Mouse (Mus musculus) adrenal gland, postnatal 10 days (tissue): Measurements from ENCODE around the gene Cfp. TPM values are rescaled to one million over a fixed set of nuclear protein-coding genes. Genes with fewer than 3 reads are reported as not detected.

ENCODE experiments used
- DNase-seq: peaks from one replicate; pipeline ENCODE4 v3.0.0; 2021; ENCODE audit warnings: mixed read lengths
- long read RNA-seq, 2 experiments: library from polyadenylated mRNA; stranded (forward); transcript quantifications; one replicate each; pipeline ENCODE4 v2.0.0; 2021
- total RNA-seq, 2 experiments: library from RNA; stranded (reverse); gene quantifications; 2 replicates each; pipeline ENCODE4 v1.2.3; 2021

Gene Cfp
- 10 to 100 TPM; 18.5 to 19.1 TPM for total RNA-seq
- long read RNA-seq, experiment 1, transcript Cfp-201 (9 exons, 1,636 nt): major isoform, 19 of 31 reads
- long read RNA-seq, experiment 1, partial matches to known transcripts: 9 of 31 reads
- long read RNA-seq, experiment 1, other reads (novel, unspliced or antisense): 3 of 31 reads
- long read RNA-seq, experiment 2, partial matches to known transcripts: 0 of 4 reads
- long read RNA-seq, experiment 2, other reads (novel, unspliced or antisense): 1 of 4 reads

DNA sequence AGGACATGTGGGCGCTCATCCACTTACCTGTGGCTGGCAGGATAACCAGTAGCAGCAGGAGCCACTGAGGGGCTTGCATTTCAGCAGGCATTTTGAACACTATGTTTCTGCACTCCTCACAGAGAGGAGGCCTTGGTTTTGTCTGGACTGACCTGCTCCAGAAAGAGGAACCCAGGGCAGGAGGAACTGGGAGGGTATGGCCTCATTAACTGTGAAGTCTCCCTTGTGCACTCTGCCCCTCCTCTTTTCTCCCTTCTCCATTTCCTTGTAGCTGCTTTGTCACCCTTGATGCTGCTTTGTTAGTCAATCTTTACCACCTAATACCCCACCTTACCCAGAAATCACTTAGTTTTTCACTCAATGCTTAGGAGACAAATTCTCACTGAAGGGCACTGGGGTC is at the start of gene Cfp:
TSS of gene Cfp (minus strand) at position 192 of the 400 bp plus-strand sequence.
- no peak for DNase-seq

- no peak for DNase-seq
These were observed 49.5 kb upstream of the Cfp start for GRCm38 (mm10) chrX:20980901-20981300.

DNA sequence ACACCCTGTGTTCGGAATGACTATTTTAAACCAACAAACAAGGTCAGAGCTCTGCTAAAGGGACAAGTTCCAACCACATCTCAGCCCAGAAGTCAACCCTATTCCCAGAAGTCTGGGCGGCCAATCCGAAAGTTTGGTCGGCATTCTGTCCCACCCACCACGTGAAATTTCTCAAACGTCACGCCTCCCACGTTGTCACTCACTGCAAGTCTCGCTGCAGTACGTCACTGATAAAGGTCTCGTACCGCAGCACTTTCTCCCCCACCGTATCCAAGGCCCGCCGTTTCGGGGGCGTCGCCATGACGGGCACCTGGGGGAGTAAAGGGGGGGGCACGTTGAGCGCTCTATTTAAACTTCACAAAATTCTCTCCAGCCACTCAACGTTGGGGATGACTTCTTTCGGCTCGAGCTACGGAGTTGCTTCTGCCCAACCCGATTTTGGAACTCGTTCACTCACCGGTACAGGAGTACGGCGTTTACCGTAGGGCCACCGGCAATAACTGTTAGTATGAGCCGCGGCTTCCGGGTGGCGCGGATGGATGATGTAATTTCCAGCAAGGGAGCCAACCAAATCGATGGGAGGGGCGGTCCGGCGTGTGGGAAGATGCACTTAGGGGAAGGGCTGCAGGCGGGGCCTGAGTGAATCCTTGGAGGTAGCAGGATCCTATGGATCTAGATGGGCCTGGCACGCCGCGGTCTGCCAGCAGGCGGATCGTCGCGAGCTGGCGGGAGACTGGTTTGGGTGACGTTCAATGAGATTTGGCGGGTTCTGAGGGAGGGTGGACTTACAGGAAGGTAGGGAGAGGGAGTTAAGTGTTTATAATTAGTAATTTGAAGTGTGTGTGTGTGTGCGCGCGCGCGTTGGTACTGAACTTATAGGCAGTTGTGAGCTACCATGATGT is 30.4 kb upstream of the Cfp start, which contains the start of gene Uxt:
TSS of gene Uxt (minus strand) at position 541 of the 902 bp plus-strand sequence.
- DNase-seq: peak; percentile 90

DNA sequence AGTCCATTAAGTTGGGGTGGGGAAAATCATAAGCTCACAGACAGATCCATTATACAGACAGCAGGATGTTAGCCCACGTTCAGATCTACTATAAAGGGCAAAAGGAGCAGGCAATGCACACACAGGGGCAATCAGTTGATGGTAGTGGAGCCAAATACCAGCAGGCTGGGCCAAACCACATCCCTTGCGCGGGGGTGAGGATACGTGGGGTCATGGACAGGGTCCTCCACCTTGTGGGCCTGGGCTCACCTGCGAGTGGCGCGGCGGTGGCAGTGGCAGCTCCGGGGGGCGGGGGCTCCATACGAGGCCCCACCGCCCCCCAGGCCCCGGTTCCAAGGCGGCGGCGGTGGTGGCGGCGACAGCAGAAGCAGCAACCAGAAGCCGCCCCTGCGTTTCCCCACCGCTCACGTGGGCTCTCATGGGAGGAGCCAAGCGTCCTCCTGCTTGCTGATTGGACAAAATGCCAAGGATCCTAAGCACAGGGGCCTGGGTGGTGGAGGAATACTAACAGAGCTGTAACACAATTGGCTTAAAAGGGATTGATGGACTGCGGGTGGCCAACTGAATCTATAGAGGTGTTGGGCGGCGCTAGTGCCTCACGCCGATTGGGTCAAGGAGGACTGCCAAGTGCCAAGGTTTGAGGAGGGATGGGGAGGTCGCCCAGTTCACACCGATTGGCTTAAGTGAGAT is 19.0 kb upstream of the Cfp start, which contains the start of gene Elk1:
TSS of gene Elk1 (minus strand) at position 418 of the 690 bp plus-strand sequence.
- DNase-seq: peak; percentile 86

GRCm38 (mm10) chrX:20946055-20946454 is 14.7 kb upstream of the Cfp start:
- peak; percentile 56 for DNase-seq

DNA sequence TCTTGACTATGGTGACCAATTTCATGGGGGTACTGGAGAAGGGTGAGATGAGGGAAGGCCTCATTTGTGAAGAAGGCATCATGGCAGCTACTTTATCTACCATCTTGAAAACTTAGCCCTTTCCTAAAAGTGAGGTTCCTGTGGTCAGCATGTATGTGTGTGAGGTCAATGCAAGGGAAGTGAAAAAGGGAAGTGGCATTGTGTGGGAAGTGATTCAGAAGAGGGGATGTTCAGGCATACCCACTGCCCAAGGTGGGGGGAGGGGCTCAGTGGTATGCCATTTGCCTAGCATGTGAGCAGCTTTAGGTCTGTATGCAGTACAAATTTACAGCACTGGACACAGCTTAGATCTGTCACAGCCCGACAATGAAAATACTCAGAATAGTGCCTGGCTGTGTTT is 608 bp upstream of the Cfp start:
- no peak for DNase-seq

DNA sequence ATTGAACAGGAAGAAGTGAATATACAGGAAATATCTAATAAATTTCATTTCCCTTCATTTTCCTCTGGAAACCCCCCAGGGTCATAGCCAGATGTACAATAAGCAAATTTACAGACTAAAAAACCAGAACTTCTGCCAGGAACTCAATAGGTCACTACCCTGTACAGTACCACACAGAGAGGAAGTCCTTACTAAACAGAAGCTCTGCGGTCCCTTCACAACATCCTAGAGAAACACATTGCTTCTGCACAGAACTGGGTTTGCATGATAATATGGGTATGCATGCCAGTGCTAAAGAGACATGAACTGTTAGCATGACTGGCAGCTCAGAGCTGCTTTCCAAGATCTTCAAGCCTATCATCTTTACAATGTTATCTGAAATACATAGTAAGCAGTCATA is 1.5 kb downstream of the Cfp start:
- DNase-seq: no peak

DNA sequence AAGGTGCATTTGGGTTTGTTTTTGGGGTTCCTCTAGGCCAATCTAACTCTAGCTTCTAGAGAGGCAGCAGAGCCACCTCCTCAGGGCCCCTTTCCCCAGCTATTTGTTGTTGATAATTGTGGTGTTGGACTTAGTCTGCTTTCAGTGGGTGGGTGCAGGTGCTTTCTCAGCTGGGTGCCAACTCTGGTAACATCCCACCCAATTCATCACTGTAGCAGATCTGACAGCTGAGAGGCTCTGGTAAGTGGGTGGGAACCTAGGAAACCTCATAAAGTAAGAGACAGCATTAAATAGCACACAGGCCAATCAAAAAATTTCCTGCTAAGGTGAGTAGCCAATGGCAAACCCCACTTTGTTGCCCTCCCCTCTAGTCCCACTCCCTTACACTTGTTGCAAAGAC is 6.4 kb downstream of the Cfp start:
- no peak for DNase-seq

- DNase-seq: no peak
These were observed 7.8 kb downstream of the Cfp start for GRCm38 (mm10) chrX:20923506-20923905.

DNA sequence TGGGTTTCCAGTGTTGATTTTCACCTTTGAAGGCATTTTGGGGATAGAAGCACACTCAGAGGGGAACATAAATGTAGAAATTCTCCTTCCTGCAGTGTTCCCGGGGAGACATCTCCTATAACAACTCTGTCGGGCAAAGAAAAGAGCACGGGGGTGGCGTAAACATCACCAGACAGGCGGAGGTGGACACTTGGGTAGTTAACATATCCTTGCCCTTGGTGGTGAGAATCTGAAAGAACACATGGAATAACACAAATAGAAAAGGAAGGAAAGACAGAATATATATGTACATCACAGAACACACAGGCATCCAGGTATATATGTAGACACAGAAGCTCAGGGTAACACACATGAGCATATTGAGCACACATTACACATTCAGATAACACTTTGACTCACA is 10.0 kb downstream of the Cfp start:
- no peak for DNase-seq

DNA sequence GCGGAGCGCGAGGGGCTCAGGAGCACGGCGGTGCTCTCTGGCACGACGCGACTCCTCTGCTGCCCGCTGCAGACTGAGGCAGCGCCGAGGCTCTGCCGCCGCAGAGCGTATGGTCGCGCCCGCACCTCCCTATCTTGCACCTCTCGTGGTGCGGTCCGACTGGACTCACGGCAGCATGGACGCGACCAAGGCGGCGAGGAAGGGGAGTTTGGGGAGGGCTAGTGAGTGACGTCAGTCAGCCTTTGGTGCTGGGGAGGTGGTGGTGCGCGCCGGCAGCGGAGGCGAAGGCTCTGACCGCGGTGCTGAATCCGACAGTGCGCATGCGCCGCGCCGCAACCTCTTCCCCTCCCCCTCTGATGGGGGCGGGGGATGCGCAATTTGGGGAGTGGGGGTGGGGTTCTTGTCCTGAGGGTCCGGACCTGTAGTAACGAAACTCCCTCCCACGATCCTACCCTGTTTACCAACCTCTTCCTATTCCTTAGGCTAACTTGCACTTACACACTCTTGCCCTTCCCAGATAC is 10.5 kb downstream of the Cfp start, which contains the start of gene Syn1:
TSS of gene Syn1 (minus strand) at position 161 of the 521 bp plus-strand sequence.
- DNase-seq: peak; percentile 81

- no peak for DNase-seq
These were observed 11.0 kb downstream of the Cfp start for GRCm38 (mm10) chrX:20920249-20920843.

- no peak for DNase-seq
These were observed 16.3 kb downstream of the Cfp start for GRCm38 (mm10) chrX:20915075-20915474.

- DNase-seq: no peak
These were observed 17.6 kb downstream of the Cfp start for GRCm38 (mm10) chrX:20913726-20914125.

DNA sequence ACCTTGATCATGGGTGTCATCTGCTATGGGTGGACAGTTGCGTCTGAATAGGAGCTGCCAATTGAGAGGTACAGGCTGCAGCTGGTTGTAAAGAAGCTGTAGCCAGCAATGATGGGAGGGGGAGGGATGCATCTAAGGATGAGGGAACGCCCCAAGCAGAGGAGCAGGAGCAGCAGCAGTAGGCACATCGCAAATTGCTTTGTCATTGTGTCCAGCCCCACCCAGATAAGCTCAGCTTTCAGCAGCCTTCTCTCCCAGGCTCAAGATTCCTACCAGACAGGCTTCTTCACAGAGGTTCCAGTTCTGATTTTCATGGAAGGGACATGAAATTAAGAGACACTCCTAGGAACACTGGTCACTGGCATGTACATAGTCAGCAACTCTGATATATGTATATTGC is 21.3 kb downstream of the Cfp start:
- no peak for DNase-seq

Other genes starting within 250 kb of the Cfp start
- 100 to 1,000 TPM; 145 to 183 TPM for gene Cdk16, start 243.6 kb downstream of the Cfp start, total RNA-seq
- gene Usp11, start 227.6 kb downstream of the Cfp start, total RNA-seq: 10 to 100 TPM; 18.9 to 28.3 TPM
- 100 to 1,000 TPM in 1 of 2 experiments, 10 to 100 TPM in 1; 85.2 to 118 TPM for gene Araf, start 133.7 kb downstream of the Cfp start, total RNA-seq
- gene Timp1, start 61.4 kb downstream of the Cfp start, total RNA-seq: 10 to 100 TPM; 21.8 to 23.3 TPM
- gene Syn1, start 10.6 kb downstream of the Cfp start, total RNA-seq: 10 to 100 TPM in 1 of 2 experiments, 1 to 10 TPM in 1; 6.4 to 12.3 TPM
- 10 to 100 TPM; 11.9 to 16.3 TPM for gene Elk1, start 19.1 kb upstream of the Cfp start, total RNA-seq
- 10 to 100 TPM; 36.0 to 42.0 TPM for gene Uxt, start 30.5 kb upstream of the Cfp start, total RNA-seq
- 1 to 10 TPM; 6.6 to 9.5 TPM for gene Zfp182, start 130.8 kb upstream of the Cfp start, total RNA-seq
- gene Spaca5, start 136.9 kb upstream of the Cfp start, total RNA-seq: not detected
- 1 to 10 TPM; 1.5 to 2.9 TPM for gene Zfp300, start 158.0 kb upstream of the Cfp start, total RNA-seq
- not detected for gene Ssxa1, start 184.3 kb upstream of the Cfp start, total RNA-seq
- not detected for gene Gm21876, start 244.1 kb upstream of the Cfp start, total RNA-seq